Mouse (Mus musculus) intestine, embryonic 16.5 days (tissue): ENCODE data around the gene Alox5. TPM values are rescaled to one million over a fixed set of nuclear protein-coding genes. Genes with fewer than 3 reads are reported as not detected.

Source experiments
- ATAC-seq: fragments of 200-750 bp; cut with Nextera tagmentation; 2 replicates; pipeline ENCODE4 v1.8.0; 2017; ENCODE audit warnings: moderate TSS enrichment, moderate library complexity
- H3K27ac ChIP-seq: fragments of 300-500 bp; sonication (generic); 2 replicates; pipeline ENCODE4 v1.5.1; 2014; ENCODE audit warnings: mild to moderate bottlenecking, low read length
- H3K27me3 ChIP-seq: fragments of 300-500 bp; sonication (generic); replicated peaks from 2 replicates; pipeline ENCODE4 v1.6.1; 2014; ENCODE audit warnings: low read length, control low read depth, mixed read lengths; ENCODE audit not compliant: control insufficient read depth, insufficient read depth
- H3K36me3 ChIP-seq: fragments of 300-500 bp; sonication (generic); 2 replicates; pipeline ENCODE4 v1.6.1; 2014; ENCODE audit warnings: low read length, control low read depth; ENCODE audit not compliant: control insufficient read depth, insufficient read depth
- H3K4me1 ChIP-seq: fragments of 300-500 bp; sonication (generic); 2 replicates; pipeline ENCODE4 v1.6.1; 2014; ENCODE audit warnings: low read length, control low read depth, mixed read lengths; ENCODE audit not compliant: control insufficient read depth, insufficient read depth
- H3K4me2 ChIP-seq: fragments of 300-500 bp; sonication (generic); 2 replicates; pipeline ENCODE4 v1.6.1; 2014; ENCODE audit warnings: low read depth, low read length, control low read depth
- H3K4me3 ChIP-seq: fragments of 300-500 bp; sonication (generic); 2 replicates; pipeline ENCODE4 v1.5.1; 2014; ENCODE audit warnings: mild to moderate bottlenecking, low read length
- H3K9ac ChIP-seq: fragments of 300-500 bp; sonication (generic); 2 replicates; pipeline ENCODE4 v1.6.1; 2014; ENCODE audit warnings: low read depth, low read length
- H3K9me3 ChIP-seq: fragments of 300-500 bp; sonication (generic); 2 replicates; pipeline ENCODE4 v1.6.1; 2016; ENCODE audit warnings: low read length, control low read depth; ENCODE audit not compliant: control insufficient read depth
- WGBS: fragments of 180-500 bp; shearing (Covaris S2); extraction: QIAGEN DNeasy Blood & Tissue Kit; methylation state at CpG from one replicate; pipeline ENCODE4 v1.1.7; 2014; 5-methylcytosine and 5-hydroxymethylcytosine counted together
- polyA plus RNA-seq: library from polyadenylated mRNA; unstranded; fragments of >200 nt; fragmentation: Nextera tagmentation; extraction: Ambion mirVana; gene quantifications from 2 replicates; pipeline ENCODE4 v1.2.1, GENCODE M21; 2015

Gene Alox5
- polyA plus RNA-seq, 1 experiment from 2014 or later: 2.0 TPM

GRCm38 (mm10) chr6:116422991-116423390 is 38.0 kb downstream of the Alox5 start:
- Histone ChIP-seq H3K4me3 (no peak overlapping the region), H3K4me1 (no peaks in the 10 kb centered on the region), H3K36me3 (no peaks in the 10 kb centered on the region), H3K9ac (no peak overlapping the region), H3K27ac (no peak overlapping the region), H3K27me3 (no peaks in the 10 kb centered on the region; the same call in 1 of the 2 replicates), H3K9me3 (no peaks in the 10 kb centered on the region), H3K4me2 (no peak overlapping the region)
- no peak for ATAC-seq
- WGBS: 86% methylated on average over 7 of the region's 7 CpGs

- Histone ChIP-seq H3K9ac (no peak overlapping the region), H3K4me3 (no peak overlapping the region), H3K9me3 (no peaks in the 10 kb centered on the region), H3K36me3 (no peaks in the 10 kb centered on the region), H3K27me3 (no peaks in the 10 kb centered on the region), H3K4me1 (no peaks in the 10 kb centered on the region), H3K27ac (no peak overlapping the region), H3K4me2 (no peak overlapping the region)
- no peak for ATAC-seq
- WGBS: 80% methylated on average over 10 of the region's 10 CpGs
Measured at GRCm38 (mm10) chr6:116420271-116420670, 40.7 kb downstream of the Alox5 start.

GRCm38 (mm10) chr6:116419699-116420098 is 41.3 kb downstream of the Alox5 start:
- no peak for ATAC-seq
- Histone ChIP-seq H3K4me1 (no peaks in the 10 kb centered on the region), H3K27me3 (no peaks in the 10 kb centered on the region), H3K27ac (no peak overlapping the region), H3K36me3 (no peaks in the 10 kb centered on the region), H3K4me2 (no peak overlapping the region), H3K9ac (no peak overlapping the region), H3K4me3 (no peak overlapping the region), H3K9me3 (no peaks in the 10 kb centered on the region)
- WGBS: 72% methylated on average over 6 of the region's 6 CpGs

- Histone ChIP-seq H3K9me3 (no peaks in the 10 kb centered on the region), H3K4me3 (no peak overlapping the region), H3K27ac (no peak overlapping the region), H3K4me2 (no peak overlapping the region), H3K4me1 (no peaks in the 10 kb centered on the region), H3K9ac (no peak overlapping the region), H3K36me3 (no peaks in the 10 kb centered on the region), H3K27me3 (no peaks in the 10 kb centered on the region)
- WGBS: 81% methylated on average over 1 of the region's 1 CpGs
- no peak for ATAC-seq
Measured at GRCm38 (mm10) chr6:116418487-116418886, 42.5 kb downstream of the Alox5 start.

GRCm38 (mm10) chr6:116417518-116418315 is 43.3 kb downstream of the Alox5 start:
- no peaks in the 10 kb centered on the region for H3K4me1 ChIP-seq
- H3K9ac ChIP-seq: no peak overlapping the region
- no peaks in the 10 kb centered on the region for H3K27me3 ChIP-seq
- H3K4me3 ChIP-seq: no peak overlapping the region
- H3K27ac ChIP-seq: no peak overlapping the region
- H3K36me3 ChIP-seq: no peaks in the 10 kb centered on the region
- H3K4me2 ChIP-seq: no peak overlapping the region
- WGBS: 65% methylated on average over 6 of the region's 6 CpGs
- no peak for ATAC-seq
- H3K9me3 ChIP-seq: no peaks in the 10 kb centered on the region

- H3K27ac ChIP-seq: no peak overlapping the region
- no peak overlapping the region for H3K4me2 ChIP-seq
- no peak overlapping the region for H3K9ac ChIP-seq
- H3K27me3 ChIP-seq: no peaks in the 10 kb centered on the region
- H3K9me3 ChIP-seq: no peaks in the 10 kb centered on the region
- ATAC-seq: no peak
- 83% methylated on average over 6 of the region's 6 CpGs for WGBS
- H3K36me3 ChIP-seq: no peaks in the 10 kb centered on the region
- no peaks in the 10 kb centered on the region for H3K4me1 ChIP-seq
- H3K4me3 ChIP-seq: no peak overlapping the region
Measured at GRCm38 (mm10) chr6:116416000-116416552, 44.9 kb downstream of the Alox5 start.

GRCm38 (mm10) chr6:116415126-116415676 is 45.8 kb downstream of the Alox5 start:
- Histone ChIP-seq H3K27ac (no peak overlapping the region), H3K4me2 (no peak overlapping the region), H3K27me3 (no peaks in the 10 kb centered on the region), H3K4me1 (no peaks in the 10 kb centered on the region), H3K4me3 (no peak overlapping the region), H3K36me3 (0 out of 2 replicates have a peak, but pooled peaks cover 3% of the 10 kb centered on the region), H3K9me3 (no peaks in the 10 kb centered on the region), H3K9ac (no peak overlapping the region)
- ATAC-seq: no peak
- WGBS: 85% methylated on average over 12 of the region's 12 CpGs

GRCm38 (mm10) chr6:116412546-116413325 is 48.2 kb downstream of the Alox5 start:
- ATAC-seq: no peak
- Histone ChIP-seq H3K9ac (no peak overlapping the region), H3K27me3 (no peaks in the 10 kb centered on the region), H3K9me3 (no peaks in the 10 kb centered on the region), H3K36me3 (0 out of 2 replicates have a peak, but pooled peaks cover 3% of the 10 kb centered on the region), H3K27ac (no peak overlapping the region), H3K4me2 (no peak overlapping the region), H3K4me1 (no peaks in the 10 kb centered on the region), H3K4me3 (no peak overlapping the region)
- WGBS: 95% methylated on average over 14 of the region's 14 CpGs

GRCm38 (mm10) chr6:116411716-116412115 is 49.3 kb downstream of the Alox5 start:
- no peaks in the 10 kb centered on the region for H3K27me3 ChIP-seq
- 85% methylated on average over 3 of the region's 3 CpGs for WGBS
- H3K9me3 ChIP-seq: no peaks in the 10 kb centered on the region
- H3K4me3 ChIP-seq: no peak overlapping the region
- ATAC-seq: no peak
- no peak overlapping the region for H3K4me2 ChIP-seq
- no peak overlapping the region for H3K27ac ChIP-seq
- no peaks in the 10 kb centered on the region for H3K4me1 ChIP-seq
- H3K9ac ChIP-seq: no peak overlapping the region
- 0 out of 2 replicates have a peak, but pooled peaks cover 3% of the 10 kb centered on the region for H3K36me3 ChIP-seq
